Comparison of ENCODE assay signal across 10 mouse cellular contexts in the genomic region with DNA sequence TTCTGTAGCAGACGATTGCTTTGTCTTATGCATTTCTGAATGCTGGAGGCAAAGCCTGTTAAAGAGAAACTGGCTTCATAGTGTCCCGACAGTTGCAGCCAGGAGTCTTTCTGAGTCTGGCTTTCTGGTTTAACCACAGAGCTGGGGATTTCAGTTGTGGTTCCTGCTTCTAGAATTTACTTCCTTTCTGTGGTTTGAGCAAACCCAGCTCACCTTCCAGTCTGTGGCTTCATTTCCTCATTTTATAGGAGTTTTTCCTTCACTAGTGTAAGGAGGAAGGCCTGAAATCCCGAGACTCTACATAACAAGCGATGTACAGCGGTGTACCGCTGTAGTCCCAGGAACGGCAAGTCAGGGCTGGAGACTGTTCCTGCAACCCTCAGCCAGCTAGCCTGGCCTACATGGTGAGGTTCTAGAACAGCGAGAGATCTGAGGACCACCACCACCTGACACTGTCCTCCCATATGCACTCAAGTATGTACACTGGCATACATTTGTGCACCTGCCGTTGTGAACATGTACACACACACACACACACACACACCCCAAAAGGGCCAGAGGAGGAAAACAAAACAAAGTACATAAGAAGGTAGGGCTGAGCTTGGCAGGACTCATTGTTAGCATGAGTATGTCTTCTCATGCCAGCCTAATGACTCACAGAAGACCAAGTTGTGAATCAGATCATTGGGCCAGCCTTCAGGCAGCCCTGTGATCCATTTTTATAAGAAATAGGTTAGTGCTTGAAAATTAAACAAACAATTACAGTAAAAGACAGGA. TPM values are rescaled to one million over a fixed set of nuclear protein-coding genes. Genes with fewer than 3 reads are reported as not detected.
DNase-seq lines count a peak whose midpoint lies in the region; ATAC-seq and TF ChIP-seq lines count a peak whose summit lies in the region.
"Had no signal": no experiment of that assay in that cellular context is flagged by ENCODE, and none has a peak within 500 bp of the region (broad histone marks: within the 10 kb centered on the region; RNA-seq: fewer than 3 reads in every experiment).

No protein-coding gene starts in this region.

- TF ChIP-seq CTCF in midbrain, postnatal 0 days (IDR thresholded peaks at IDR 0.05): no peak

- peaks cover 12% of the 10 kb centered on the region for H3K36me3 ChIP-seq in midbrain, embryonic 12.5 days
- peaks cover 11% of the 10 kb centered on the region; the same call in 1 of the 2 replicates for H3K36me3 ChIP-seq in midbrain, postnatal 0 days (ENCODE audit: insufficient read depth, low read length)

- ATAC-seq in midbrain, embryonic 12.5 days (ENCODE audit: low FRiP score, low read depth): no peak
- no peak for ATAC-seq in midbrain, postnatal 0 days (ENCODE audit: low FRiP score)
- peak; percentile 88 for ATAC-seq in megakaryocyte progenitor cell, adult 5-6 weeks (replicated peaks; ENCODE audit: poor library complexity)

- no peaks in the 10 kb centered on the region for H3K9me3 ChIP-seq in midbrain, embryonic 12.5 days
- no peaks in the 10 kb centered on the region for H3K9me3 ChIP-seq in midbrain, postnatal 0 days (ENCODE audit: low read length)
- H3K9me3 ChIP-seq: limb, embryonic 13.5 days had no signal

- H3K4me2 ChIP-seq in midbrain, embryonic 12.5 days (replicated peaks): no peak overlapping the region
- no peak overlapping the region for H3K4me2 ChIP-seq in midbrain, postnatal 0 days (ENCODE audit: low read depth, low read length, poor library complexity, severe bottlenecking)
- H3K4me2 ChIP-seq: limb, embryonic 13.5 days had no signal

- H3K9ac ChIP-seq in midbrain, embryonic 12.5 days (replicated peaks): no peak overlapping the region
- no peak overlapping the region for H3K9ac ChIP-seq in midbrain, postnatal 0 days (replicated peaks; ENCODE audit: low read length, poor library complexity, severe bottlenecking)
- H3K9ac ChIP-seq: limb, embryonic 13.5 days had no signal

- 87% methylated on average over 9 of the region's 9 CpGs for WGBS in midbrain, embryonic 12.5 days
- WGBS in midbrain, postnatal 0 days: 75% methylated on average over 9 of the region's 9 CpGs

- H3K4me3 ChIP-seq in midbrain, embryonic 12.5 days: no peak overlapping the region
- H3K4me3 ChIP-seq in midbrain, postnatal 0 days (ENCODE audit: low read depth, low read length): no peak overlapping the region
- H3K4me3 ChIP-seq: heart, adult 2 months; limb, embryonic 13.5 days had no signal

- H3K4me1 ChIP-seq in midbrain, embryonic 12.5 days: peaks cover 11% of the 10 kb centered on the region
- H3K4me1 ChIP-seq in midbrain, postnatal 0 days (ENCODE audit: insufficient read depth, low read length): no peaks in the 10 kb centered on the region

- no peaks in the 10 kb centered on the region for H3K27me3 ChIP-seq in midbrain, embryonic 12.5 days
- no peaks in the 10 kb centered on the region for H3K27me3 ChIP-seq in midbrain, postnatal 0 days (ENCODE audit: insufficient read depth, low read length)
- H3K27me3 ChIP-seq: limb, embryonic 13.5 days had no signal

- peak; percentile 26 for DNase-seq in adrenal gland, postnatal 14 days
- DNase-seq in adrenal gland, adult 8-10 months: no peak
- DNase-seq in midbrain, postnatal 0 days (ENCODE audit: low spot score): no peak
- peak; percentile 39 for DNase-seq in thymus, postnatal 25 days
- no peak for DNase-seq in right cerebral cortex, postnatal 10 days (ENCODE audit: low spot score in 2 of 2)
- no peak for DNase-seq in layer of hippocampus, postnatal 10 days (ENCODE audit: low spot score in 2 of 2)

- peak overlapping the region; percentile 54 for H3K27ac ChIP-seq in midbrain, embryonic 12.5 days (replicated peaks)
- no peak overlapping the region for H3K27ac ChIP-seq in midbrain, postnatal 0 days (ENCODE audit: low read depth, low read length)
- H3K27ac ChIP-seq: heart, adult 2 months; limb, embryonic 13.5 days had no signal

RNA-seq across cellular contexts. Expression of a gene that starts 25.9 kb away (rescaled TPM):
- 26.2 and 28.0 TPM in 2 replicates for total RNA-seq in adrenal gland, postnatal 14 days (2021)
- total RNA-seq in adrenal gland, adult 8-10 months (2022): 10 to 100 TPM; 31.2 to 45.6 (median 38.8) TPM
- 8.8 and 9.1 TPM in 2 replicates for polyA plus RNA-seq in midbrain, embryonic 12.5 days (2016; fragmentation: Nextera tagmentation; extraction: Ambion mirVana)
- total RNA-seq in midbrain, postnatal 0 days (2014; rRNA removed): 67.2 and 69.9 TPM in 2 replicates
- polyA plus RNA-seq in midbrain, postnatal 0 days (2015; fragmentation: Nextera tagmentation; extraction: Ambion mirVana): 7.1 and 7.3 TPM in 2 replicates
- total RNA-seq in megakaryocyte progenitor cell, adult 5-6 weeks (2015): 8.2 and 9.6 TPM in 2 replicates
- 7.6 and 8.5 TPM in 2 replicates for total RNA-seq in megakaryocyte progenitor cell, adult 5-6 weeks (2017)
- total RNA-seq in layer of hippocampus, postnatal 10 days (2021): 10 to 100 TPM; 83.0 to 91.0 TPM

Comparison
In these comparisons a context has a peak if more than half of its experiments do, and no peak if none do; other contexts are left out.
1. DNase-seq: peak in adrenal gland, postnatal 14 days (single experiment) and thymus, postnatal 25 days (single experiment); none in adrenal gland, adult 8-10 months (single experiment), midbrain, postnatal 0 days (single experiment), right cerebral cortex, postnatal 10 days (0 of 2) and layer of hippocampus, postnatal 10 days (0 of 2).